Comparison of ENCODE assay signal across 12 mouse cellular contexts in genomic region chr2:29025284-29025683, GRCm38 (mm10). TPM values are rescaled to one million over a fixed set of nuclear protein-coding genes. Genes with fewer than 3 reads are reported as not detected.
A peak's percentile ranks its signal among the peaks of the same experiment; 100 is the strongest.
DNase-seq lines count a peak whose midpoint lies in the region.
"Had no signal": no experiment of that assay in that cellular context is flagged by ENCODE, and none has a peak within 500 bp of the region (broad histone marks: within the 10 kb centered on the region; RNA-seq: fewer than 3 reads in every experiment).

No protein-coding gene starts in this region.

- DNase-seq in heart, postnatal 10 days: peak; percentile 13 to 15
- DNase-seq in heart, adult 11 months: no peak
- peak; percentile 35 for DNase-seq in testis, postnatal 14 days (ENCODE audit: low spot score)
- DNase-seq in testis, postnatal 10 days (ENCODE audit: low spot score): no peak
- DNase-seq in left cerebral cortex, adult 9 months (ENCODE audit: low spot score in 2 of 2): peak; percentile 16 to 76
- no peak for DNase-seq in spleen, adult 18-20 months
- DNase-seq in spleen, postnatal 4 days (ENCODE audit: low spot score in 2 of 2): no peak
- DNase-seq in gastrocnemius, postnatal 10 days: no peak
- DNase-seq: cerebellum, adult 8-10 months; heart, postnatal 36 days; kidney, adult 11 months; lung, postnatal 36 days had no signal

- intact Hi-C loops in heart, postnatal 10 days (cut with DNase I): no loop called here

RNA-seq across cellular contexts. Expression of gene Cfap77, which starts 29.6 kb away (rescaled TPM):
- not detected for total RNA-seq in heart, postnatal 10 days (2021)
- total RNA-seq in gastrocnemius, postnatal 10 days (2021): not detected
- total RNA-seq: heart, postnatal 36 days had no signal

RNA-seq across cellular contexts. Expression of gene Ttf1, which starts 34.8 kb away (rescaled TPM):
- total RNA-seq in heart, postnatal 10 days (2021): 1 to 10 TPM; 6.0 to 7.7 TPM
- 1 to 10 TPM; 5.4 to 5.9 TPM for total RNA-seq in gastrocnemius, postnatal 10 days (2021)

Comparison
In these comparisons a context has a peak if more than half of its experiments do, and no peak if none do; other contexts are left out.
1. DNase-seq: peak in heart, postnatal 10 days (2 of 2), testis, postnatal 14 days (single experiment) and left cerebral cortex, adult 9 months (2 of 2); none in heart, adult 11 months (single experiment), testis, postnatal 10 days (single experiment), spleen, adult 18-20 months (0 of 2), spleen, postnatal 4 days (0 of 2) and gastrocnemius, postnatal 10 days (single experiment).